Mouse (Mus musculus) midbrain, embryonic 11.5 days (tissue): ENCODE measurements around the gene Arglu1. TPM values are rescaled to one million over a fixed set of nuclear protein-coding genes. Genes with fewer than 3 reads are reported as not detected.
A peak's percentile ranks its signal among the peaks of the same experiment; 100 is the strongest.

Experiments
- ATAC-seq: fragments of 200-750 bp; cut with Nextera tagmentation; 2 replicates; pipeline ENCODE4 v1.8.0; 2017; ENCODE audit warnings: moderate TSS enrichment, moderate library complexity; ENCODE audit not compliant: low FRiP score
- DNase-seq: peaks from one replicate; pipeline ENCODE4 v3.0.0; 2015; ENCODE audit warnings: low spot score; ENCODE audit errors: missing footprints
- H3K27ac ChIP-seq: fragments of 300-500 bp; sonication (generic); 2 replicates; pipeline ENCODE4 v1.5.1; 2014; ENCODE audit warnings: low read depth, low read length
- H3K27me3 ChIP-seq: fragments of 300-500 bp; sonication (generic); 2 replicates; pipeline ENCODE4 v1.6.1; 2014; ENCODE audit warnings: mild to moderate bottlenecking, low read length, moderate library complexity, mixed read lengths; ENCODE audit not compliant: control insufficient read depth, insufficient read depth
- H3K36me3 ChIP-seq: fragments of 300-500 bp; sonication (generic); 2 replicates; pipeline ENCODE4 v1.6.1; 2014; ENCODE audit warnings: mild to moderate bottlenecking, low read length, moderate library complexity, mixed read lengths; ENCODE audit not compliant: control insufficient read depth, insufficient read depth
- H3K4me1 ChIP-seq: fragments of 300-500 bp; sonication (generic); 2 replicates; pipeline ENCODE4 v1.6.1; 2014; ENCODE audit warnings: low read length; ENCODE audit not compliant: control insufficient read depth, insufficient read depth
- H3K4me2 ChIP-seq: fragments of 300-500 bp; sonication (generic); 2 replicates; pipeline ENCODE4 v1.6.1; 2014; ENCODE audit warnings: mild to moderate bottlenecking, moderate library complexity
- H3K4me3 ChIP-seq: fragments of 300-500 bp; sonication (generic); 2 replicates; pipeline ENCODE4 v1.5.1; 2014; ENCODE audit warnings: low read depth, low read length
- H3K9ac ChIP-seq: fragments of 300-500 bp; sonication (generic); 2 replicates; pipeline ENCODE4 v1.6.1; 2014; ENCODE audit warnings: low read length
- H3K9me3 ChIP-seq: fragments of 300-500 bp; sonication (generic); 2 replicates; pipeline ENCODE4 v1.6.1; 2016; ENCODE audit warnings: low read length; ENCODE audit not compliant: control insufficient read depth
- WGBS: fragments of 180-500 bp; shearing (Covaris S2); extraction: QIAGEN DNeasy Blood & Tissue Kit; methylation state at CpG from one replicate; pipeline ENCODE4 v1.1.7; 2014; 5-methylcytosine and 5-hydroxymethylcytosine counted together
- polyA plus RNA-seq: library from polyadenylated mRNA; unstranded; fragments of >200 nt; fragmentation: Nextera tagmentation; extraction: Ambion mirVana; gene quantifications from 2 replicates; pipeline ENCODE4 v1.2.1, GENCODE M21; 2014

Arglu1 gene
- polyA plus RNA-seq: 158 TPM in 2 replicates

DNA sequence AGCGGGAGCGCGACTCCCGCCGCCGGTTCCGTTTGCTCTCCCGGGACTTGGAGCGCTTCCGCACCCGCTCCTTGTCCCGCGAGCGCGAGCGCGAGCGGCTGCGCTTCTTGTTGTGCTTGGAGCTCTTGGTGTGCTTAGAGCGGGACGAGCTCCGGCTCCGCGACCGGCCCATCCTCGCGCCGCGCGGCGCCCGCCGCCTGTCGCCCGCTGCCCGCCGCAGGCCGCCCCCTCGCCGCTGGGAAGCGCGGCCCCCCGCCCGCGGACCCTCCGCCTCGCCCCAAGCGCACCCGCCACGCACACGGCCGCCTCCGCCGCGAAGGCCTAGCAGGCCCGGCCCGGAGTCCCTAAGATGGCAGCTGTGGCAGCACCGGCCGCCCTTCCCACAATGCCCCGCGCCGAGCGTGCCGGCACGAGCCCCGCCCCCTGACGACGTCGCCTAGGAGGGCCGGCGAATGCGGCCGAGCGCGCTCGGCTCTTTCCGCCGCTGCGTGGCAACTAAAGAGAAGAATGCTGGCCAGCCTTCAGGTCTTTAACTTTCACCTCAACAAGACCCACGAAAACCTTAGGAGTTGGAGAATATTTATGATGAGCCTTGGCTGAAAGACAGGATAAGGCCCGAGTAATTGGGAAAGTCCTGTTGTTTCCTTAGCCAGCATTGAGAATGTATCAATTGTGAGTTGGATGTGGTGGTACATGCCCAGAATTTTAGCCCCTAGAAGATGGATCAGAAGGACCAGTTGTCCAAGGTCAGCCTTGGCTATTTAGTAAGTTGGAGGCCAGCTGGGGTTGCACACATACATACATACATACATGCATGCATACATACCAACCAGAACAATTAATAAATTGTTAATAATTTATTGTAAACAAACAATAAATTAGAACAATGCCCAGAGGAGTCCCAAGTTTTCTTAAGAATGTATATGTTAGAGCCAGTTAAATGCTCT is at the start of gene Arglu1:
TSS of gene Arglu1 (minus strand) at position 376 of the 947 bp plus-strand sequence.
- H3K27me3 ChIP-seq: no peaks in the 10 kb centered on the region
- peak within 1 kb of the TSS; percentile 64 for H3K4me2 ChIP-seq
- peaks cover 19% of the 10 kb centered on the region for H3K4me1 ChIP-seq
- DNase-seq (peak; percentile 100), ATAC-seq (peak; percentile 97)
- WGBS: under 1% methylated on average over 75 of the region's 81 CpGs
- H3K9ac ChIP-seq: peak within 1 kb of the TSS; percentile 99
- H3K36me3 ChIP-seq: no peaks in the 10 kb centered on the region
- H3K9me3 ChIP-seq: no peaks in the 10 kb centered on the region
- H3K27ac ChIP-seq: peak within 1 kb of the TSS; percentile 91
- peak within 1 kb of the TSS; percentile 97 for H3K4me3 ChIP-seq

DNA sequence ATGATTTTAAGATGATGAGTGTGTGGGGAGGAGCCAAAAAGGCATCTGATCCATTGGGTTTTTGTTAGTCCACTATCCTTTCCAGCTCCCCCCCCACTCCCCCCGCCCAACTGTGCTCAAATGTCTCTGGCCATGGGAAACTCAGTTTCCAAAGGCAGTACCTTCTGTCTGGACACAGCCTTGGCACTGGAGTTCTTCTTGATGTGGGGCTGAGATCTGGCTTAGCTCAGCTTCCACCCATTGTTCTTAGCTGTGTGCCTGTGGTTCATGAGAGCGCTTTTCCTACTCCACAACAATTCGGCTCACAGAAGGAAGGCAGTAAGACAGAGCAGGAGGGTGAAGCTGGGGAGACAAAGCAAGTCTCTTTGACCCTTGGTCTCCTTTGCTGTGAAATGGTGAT is 47.0 kb upstream of the Arglu1 start:
- no peaks in the 10 kb centered on the region for H3K27me3 ChIP-seq
- no peaks in the 10 kb centered on the region for H3K9me3 ChIP-seq
- H3K9ac ChIP-seq: no peak overlapping the region
- 78% methylated on average over 3 of the region's 3 CpGs for WGBS
- no peak overlapping the region for H3K27ac ChIP-seq
- no peak overlapping the region for H3K4me2 ChIP-seq
- H3K4me3 ChIP-seq: no peak overlapping the region
- H3K4me1 ChIP-seq: no peaks in the 10 kb centered on the region
- DNase-seq: no peak
- ATAC-seq: no peak
- H3K36me3 ChIP-seq: no peaks in the 10 kb centered on the region

DNA sequence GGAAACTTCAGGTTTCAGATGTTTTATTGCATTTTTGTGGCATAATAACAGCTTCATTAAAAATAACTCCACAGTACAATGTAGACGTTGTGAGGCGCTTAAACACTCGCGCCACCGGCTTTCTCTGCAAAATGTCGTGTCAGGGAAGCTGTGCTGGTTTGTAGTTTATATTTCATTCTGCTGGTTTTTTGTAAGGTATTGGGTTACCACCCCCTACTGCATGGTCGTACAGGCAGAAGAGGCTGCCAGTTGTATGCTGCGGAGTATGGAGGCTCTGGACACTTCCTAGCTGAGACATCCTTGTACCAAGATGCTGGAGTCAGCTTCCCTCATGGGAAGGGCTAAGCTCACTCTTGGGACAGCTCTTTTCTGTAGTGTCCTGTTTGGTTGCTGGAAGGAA is 46.5 kb upstream of the Arglu1 start:
- Histone ChIP-seq H3K4me3 (no peak overlapping the region), H3K9me3 (no peaks in the 10 kb centered on the region), H3K27me3 (no peaks in the 10 kb centered on the region), H3K9ac (no peak overlapping the region), H3K36me3 (no peaks in the 10 kb centered on the region), H3K4me1 (no peaks in the 10 kb centered on the region), H3K27ac (no peak overlapping the region), H3K4me2 (no peak overlapping the region)
- WGBS: 82% methylated on average over 8 of the region's 8 CpGs
- DNase-seq: no peak
- ATAC-seq: no peak

DNA sequence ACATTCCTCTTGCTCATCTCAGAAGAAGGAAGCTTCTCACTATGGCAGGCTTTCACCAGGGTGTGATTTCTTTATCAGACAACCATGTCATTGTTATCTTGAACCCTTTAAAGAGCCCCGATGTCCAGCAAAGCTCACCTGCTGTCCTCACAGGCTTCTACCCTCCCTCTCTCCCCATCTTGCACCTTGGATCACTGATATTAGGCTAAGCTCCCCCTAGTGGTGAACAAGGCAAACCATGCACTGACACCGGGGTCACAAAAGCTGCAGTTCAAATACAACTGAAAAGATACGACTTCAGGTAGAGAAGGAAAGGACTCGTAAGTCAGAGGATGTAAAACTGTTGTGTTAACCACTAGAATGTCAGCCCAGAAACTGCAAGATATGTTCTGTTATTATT is 43.5 kb upstream of the Arglu1 start:
- no peak for DNase-seq
- no peaks in the 10 kb centered on the region for H3K9me3 ChIP-seq
- 39% methylated on average over 4 of the region's 4 CpGs for WGBS
- H3K36me3 ChIP-seq: no peaks in the 10 kb centered on the region
- no peak overlapping the region for H3K27ac ChIP-seq
- no peaks in the 10 kb centered on the region for H3K27me3 ChIP-seq
- no peak overlapping the region for H3K9ac ChIP-seq
- H3K4me2 ChIP-seq: no peak overlapping the region
- ATAC-seq: no peak
- H3K4me1 ChIP-seq: no peaks in the 10 kb centered on the region
- no peak overlapping the region for H3K4me3 ChIP-seq

DNA sequence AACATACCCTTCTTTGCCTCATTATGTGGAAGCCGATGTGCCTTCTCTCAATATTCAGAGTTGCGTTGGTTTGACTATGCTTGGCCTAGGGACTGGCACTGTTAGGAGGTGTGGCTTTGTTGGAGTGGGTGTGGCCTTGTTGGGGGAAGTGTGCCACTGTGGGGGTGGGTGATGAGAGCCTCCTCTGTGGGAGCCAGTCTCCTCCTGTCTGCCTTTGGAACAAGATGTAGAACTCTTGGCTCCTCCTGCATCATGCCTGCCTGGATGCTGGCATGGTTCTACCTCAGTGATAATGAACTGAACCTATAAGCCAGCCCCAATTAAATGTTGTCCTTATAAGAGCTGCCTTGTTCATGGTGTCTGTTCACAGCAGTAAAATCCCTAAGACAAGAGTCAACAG is 38.3 kb upstream of the Arglu1 start:
- Histone ChIP-seq H3K4me3 (no peak overlapping the region), H3K27me3 (no peaks in the 10 kb centered on the region), H3K36me3 (no peaks in the 10 kb centered on the region), H3K27ac (no peak overlapping the region), H3K9me3 (no peaks in the 10 kb centered on the region), H3K4me1 (no peaks in the 10 kb centered on the region), H3K4me2 (no peak overlapping the region), H3K9ac (no peak overlapping the region)
- no peak for DNase-seq
- ATAC-seq: no peak
- 86% methylated on average over 2 of the region's 2 CpGs for WGBS

DNA sequence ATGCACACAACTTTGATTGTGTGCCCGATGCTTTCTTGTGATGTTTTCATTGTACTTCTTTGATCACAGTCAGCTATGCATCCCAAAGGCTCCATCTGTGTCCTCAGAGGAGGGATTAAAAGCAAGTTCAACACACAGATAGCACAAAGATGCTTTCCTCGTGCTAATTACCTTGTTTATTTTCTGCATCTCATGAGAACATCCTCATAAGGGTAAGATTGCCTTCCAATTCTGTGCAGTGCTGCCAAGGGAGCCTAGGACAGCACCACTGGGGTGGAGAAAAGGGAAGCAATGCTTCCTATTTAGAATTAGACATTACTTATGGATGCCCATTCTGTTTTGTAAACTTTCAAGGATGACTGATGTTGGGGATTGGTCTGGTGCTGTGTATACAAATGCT is 36.2 kb upstream of the Arglu1 start:
- no peak for DNase-seq
- Histone ChIP-seq H3K4me1 (no peaks in the 10 kb centered on the region), H3K4me2 (no peak overlapping the region), H3K9me3 (no peaks in the 10 kb centered on the region), H3K27me3 (no peaks in the 10 kb centered on the region), H3K36me3 (no peaks in the 10 kb centered on the region), H3K4me3 (no peak overlapping the region), H3K9ac (no peak overlapping the region), H3K27ac (no peak overlapping the region)
- 72% methylated on average over 2 of the region's 2 CpGs for WGBS
- ATAC-seq: no peak

DNA sequence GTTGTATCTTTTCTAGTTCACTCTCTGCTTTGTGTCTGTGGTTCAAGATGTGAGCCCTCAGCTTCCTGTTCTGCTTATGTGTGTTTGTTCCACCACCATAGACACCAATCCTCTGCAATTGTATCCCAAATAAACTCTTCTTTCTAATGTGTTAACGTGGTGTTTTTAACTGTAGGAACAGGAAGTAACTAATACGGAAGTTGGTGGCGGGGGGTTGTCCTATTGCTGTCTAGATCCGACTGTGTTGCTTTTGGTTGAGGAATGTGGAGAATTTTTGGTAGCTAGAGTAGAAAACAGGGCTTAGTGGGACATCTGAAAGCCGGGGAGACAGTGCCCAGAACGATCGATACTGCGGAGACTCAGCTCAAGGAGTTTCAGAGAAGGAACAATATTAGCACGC is 14.5 kb upstream of the Arglu1 start:
- no peak for ATAC-seq
- 78% methylated on average over 9 of the region's 9 CpGs for WGBS

DNA sequence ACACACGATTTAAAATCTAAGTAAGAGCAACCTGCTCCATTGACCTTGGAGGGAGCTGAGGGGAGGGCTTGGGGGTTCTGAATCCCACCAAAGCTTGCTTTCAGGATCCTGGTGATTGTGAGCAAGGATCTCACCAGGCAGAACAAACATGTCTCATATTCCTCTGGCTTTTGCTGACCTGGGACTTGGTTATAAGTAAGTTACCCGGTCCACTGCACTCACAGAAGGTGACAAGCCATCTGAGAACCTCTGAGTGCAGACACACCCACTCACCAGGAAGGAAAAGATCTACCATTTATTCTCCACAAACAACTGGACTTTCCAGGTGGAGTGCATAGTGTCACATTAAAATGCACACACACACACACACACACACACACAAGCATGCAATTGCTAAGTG is 13.3 kb upstream of the Arglu1 start:
- no peaks in the 10 kb centered on the region for H3K27me3 ChIP-seq
- no peaks in the 10 kb centered on the region for H3K36me3 ChIP-seq
- no peak overlapping the region for H3K27ac ChIP-seq
- H3K4me3 ChIP-seq: no peak overlapping the region
- no peak for DNase-seq
- H3K4me2 ChIP-seq: no peak overlapping the region
- no peak overlapping the region for H3K9ac ChIP-seq
- no peak for ATAC-seq
- WGBS: 84% methylated on average over 2 of the region's 2 CpGs
- no peaks in the 10 kb centered on the region for H3K9me3 ChIP-seq
- no peaks in the 10 kb centered on the region for H3K4me1 ChIP-seq

More for the DNA sequence above, 14.5 kb upstream of the Arglu1 start:
- no peak overlapping the region for H3K4me3 ChIP-seq
- no peak overlapping the region for H3K9ac ChIP-seq
- H3K9me3 ChIP-seq: no peaks in the 10 kb centered on the region
- H3K27me3 ChIP-seq: no peaks in the 10 kb centered on the region
- no peak for DNase-seq
- H3K36me3 ChIP-seq: no peaks in the 10 kb centered on the region
- H3K4me2 ChIP-seq: no peak overlapping the region
- H3K27ac ChIP-seq: no peak overlapping the region
- no peaks in the 10 kb centered on the region for H3K4me1 ChIP-seq

DNA sequence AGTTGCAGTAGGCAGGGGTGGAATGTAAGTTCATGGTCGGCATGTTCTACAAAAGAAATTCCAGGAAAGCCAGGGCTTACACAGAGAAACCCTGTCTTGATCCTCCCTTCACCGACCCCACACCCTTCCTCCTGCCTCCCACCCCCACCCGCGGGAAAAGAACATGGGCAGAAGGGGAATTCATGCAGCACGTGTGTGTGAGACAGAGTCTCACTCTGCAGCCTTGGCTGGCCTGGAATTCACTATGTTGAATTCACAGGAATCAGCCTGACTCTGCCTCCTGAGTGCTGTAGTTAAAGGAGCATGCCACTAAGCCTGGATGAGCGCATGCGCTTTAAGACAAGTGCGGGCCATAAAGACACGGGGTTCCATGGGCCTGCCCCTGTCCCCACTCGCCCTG is 10.5 kb upstream of the Arglu1 start:
- 95% methylated on average over 10 of the region's 10 CpGs for WGBS
- no peak overlapping the region for H3K9ac ChIP-seq
- no peaks in the 10 kb centered on the region for H3K36me3 ChIP-seq
- H3K4me2 ChIP-seq: no peak overlapping the region
- no peak for DNase-seq
- no peak overlapping the region for H3K27ac ChIP-seq
- H3K4me1 ChIP-seq: no peaks in the 10 kb centered on the region
- no peaks in the 10 kb centered on the region for H3K27me3 ChIP-seq
- no peak overlapping the region for H3K4me3 ChIP-seq
- no peaks in the 10 kb centered on the region for H3K9me3 ChIP-seq
- no peak for ATAC-seq
